Mouse (Mus musculus) 416B (cell line): ENCODE results near the gene Rnls.

Experiments used
- DNase-seq: peaks from one replicate; pipeline ENCODE4 v3.0.0; 2011; ENCODE audit warnings: low read depth

The Rnls gene

GRCm38 (mm10) chr19:33188766-33189165 lies 203.3 kb downstream of the Rnls start:
- peak; percentile 79 for DNase-seq

- DNase-seq: no peak
Observed at GRCm38 (mm10) chr19:33179595-33179994, 212.5 kb downstream of the Rnls start.

GRCm38 (mm10) chr19:33178866-33179265 lies 213.2 kb downstream of the Rnls start:
- DNase-seq: no peak

DNA sequence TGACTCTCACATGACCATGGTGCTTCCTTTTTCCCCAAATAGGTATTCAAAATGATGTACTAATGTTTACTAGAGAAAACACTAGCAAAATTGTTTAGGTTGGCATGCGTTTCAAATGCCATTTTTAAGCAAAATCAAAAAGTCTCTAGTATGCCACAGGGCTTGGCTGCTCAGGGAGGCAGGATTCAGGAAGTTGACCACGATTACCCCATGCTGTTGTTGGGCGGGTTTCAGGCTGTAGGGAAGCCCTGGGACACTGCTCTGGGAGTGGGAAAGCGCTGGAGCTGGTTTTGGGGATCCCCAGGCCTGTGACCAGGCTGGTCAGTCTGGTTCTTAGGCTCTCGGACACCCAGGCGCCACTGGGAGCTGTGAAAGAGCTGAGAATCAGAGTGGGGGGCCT lies 213.7 kb downstream of the Rnls start:
- no peak for DNase-seq

DNA sequence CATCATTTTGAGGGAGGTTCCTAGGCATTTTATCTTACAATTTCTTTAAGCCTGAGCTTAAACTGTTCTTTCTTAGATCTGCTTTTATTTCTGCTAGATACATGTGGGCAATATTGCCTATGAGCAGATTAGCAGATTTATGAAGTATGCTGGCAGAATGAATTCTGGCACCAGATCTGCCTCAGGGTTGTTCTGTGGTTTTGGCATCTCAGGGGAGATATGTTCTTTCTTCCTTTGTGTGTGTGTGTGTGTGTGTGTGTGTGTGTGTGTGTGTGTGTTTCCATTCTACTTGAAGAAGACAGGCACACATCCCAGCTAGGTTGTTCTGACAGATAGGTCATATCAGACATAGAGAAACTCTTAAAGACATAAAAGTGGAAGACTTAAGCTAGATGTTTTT lies 218.1 kb downstream of the Rnls start:
- DNase-seq: peak; percentile 77

DNA sequence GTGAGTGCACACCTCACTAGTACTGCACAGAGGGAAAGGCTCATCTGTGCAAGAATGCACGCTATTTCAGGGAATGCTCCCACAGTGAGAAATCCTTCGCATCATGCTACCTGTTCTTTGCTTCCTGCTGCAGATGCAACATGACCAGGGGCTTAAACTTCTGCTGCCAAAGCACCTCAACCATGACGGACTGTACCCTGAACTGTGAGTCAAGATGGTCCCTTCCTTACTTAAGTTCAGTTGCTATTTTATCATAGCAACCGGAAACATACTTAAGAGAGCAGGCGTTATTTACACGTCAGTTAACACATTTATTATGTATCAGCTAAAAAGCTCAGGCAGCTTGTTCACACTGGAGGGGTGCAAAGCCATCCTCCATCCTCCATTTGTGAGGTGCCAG lies 222.2 kb downstream of the Rnls start:
- no peak for DNase-seq

DNA sequence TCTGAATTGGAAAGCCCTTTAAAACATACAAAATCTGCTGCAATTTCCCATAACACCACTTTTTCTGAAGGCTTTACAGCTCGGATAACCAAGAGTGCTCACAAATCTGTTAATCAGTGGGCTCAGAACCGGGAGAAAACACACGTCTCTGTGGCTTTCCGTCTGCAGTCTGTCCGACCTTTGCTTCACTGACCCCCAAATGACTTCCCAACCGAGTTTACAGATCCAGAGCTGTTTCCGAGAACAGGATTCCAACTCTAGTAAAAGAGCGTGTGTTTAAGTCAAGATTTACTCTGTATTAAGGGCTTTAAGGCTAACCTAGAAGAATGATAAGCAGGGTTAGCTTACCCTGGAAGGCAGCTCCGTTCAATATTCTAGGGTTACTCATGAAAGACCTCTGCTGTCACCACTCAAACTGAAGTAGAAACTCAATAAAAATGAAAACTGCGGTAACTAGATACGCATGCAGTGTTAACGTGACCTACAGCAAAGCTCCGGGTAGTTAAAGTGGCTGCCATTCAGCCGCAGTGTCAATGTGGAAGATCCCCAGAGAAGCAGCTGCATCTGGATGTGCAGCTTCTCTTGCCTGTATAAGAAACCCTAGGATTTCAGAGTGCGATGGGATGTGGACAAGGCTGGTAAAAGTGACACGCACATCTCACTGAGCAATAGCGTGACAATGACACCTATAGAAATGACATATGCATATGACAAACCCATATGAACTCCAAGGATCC lies 224.4 kb downstream of the Rnls start:
- DNase-seq: no peak

GRCm38 (mm10) chr19:33164801-33165200 lies 227.3 kb downstream of the Rnls start:
- peak; percentile 84 for DNase-seq

DNA sequence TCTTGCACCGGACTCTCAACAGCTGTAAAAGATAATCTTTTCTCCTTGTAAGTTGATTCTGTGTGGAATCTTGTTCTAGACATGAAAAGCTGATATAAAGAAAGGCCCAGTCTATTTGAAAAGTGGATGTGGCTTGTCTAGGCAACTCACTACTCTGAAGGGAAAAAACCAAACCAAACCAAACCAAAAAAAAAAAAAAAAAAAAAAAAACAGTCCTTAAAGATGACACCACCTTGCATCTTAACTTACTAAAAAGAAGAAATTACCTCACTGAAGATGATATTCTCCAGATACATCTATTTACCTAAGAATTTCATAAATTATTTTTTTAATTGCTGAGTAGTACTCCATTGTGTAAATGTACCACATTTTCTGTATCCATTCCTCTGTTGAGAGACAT lies 230.2 kb downstream of the Rnls start:
- DNase-seq: no peak

DNA sequence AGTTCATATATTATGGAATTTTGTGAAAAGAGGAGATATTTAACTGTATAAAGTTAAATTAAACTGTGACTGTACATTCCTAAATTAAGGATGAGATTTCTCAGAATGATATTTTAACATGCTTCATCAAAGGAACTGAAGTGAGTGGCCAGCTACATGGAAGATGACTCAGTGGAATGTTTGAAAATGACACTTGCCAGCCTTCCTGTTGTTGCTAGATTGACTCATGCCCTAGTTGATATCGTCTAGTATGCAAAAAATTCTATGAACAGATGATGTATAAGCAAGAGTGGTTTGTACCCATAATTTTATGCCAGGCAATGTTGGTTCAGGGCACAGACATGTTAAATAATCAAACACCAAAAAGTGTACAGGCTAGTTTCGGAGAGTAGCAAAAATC lies 232.2 kb downstream of the Rnls start:
- peak; percentile 83 for DNase-seq

DNA sequence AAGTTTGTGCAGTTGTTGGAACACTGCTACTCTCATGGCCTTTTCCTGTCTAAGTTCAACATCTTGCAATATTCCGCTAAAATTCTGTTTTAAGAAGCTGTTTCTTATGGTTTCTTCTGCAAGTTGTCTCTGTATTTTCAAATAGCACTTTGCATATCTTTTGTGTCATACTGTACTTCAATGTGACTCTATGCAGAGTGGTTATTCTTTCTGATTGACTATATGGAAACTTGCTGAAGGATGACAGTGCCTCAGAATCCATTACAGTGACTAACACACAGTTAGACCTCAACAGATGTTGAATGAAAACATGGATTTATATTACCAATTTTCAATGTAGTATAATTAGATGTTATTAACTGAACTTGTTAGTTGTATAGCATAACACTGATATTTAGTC lies 232.9 kb downstream of the Rnls start:
- no peak for DNase-seq

- DNase-seq: no peak
Observed at GRCm38 (mm10) chr19:33158234-33158633, 233.9 kb downstream of the Rnls start.

DNA sequence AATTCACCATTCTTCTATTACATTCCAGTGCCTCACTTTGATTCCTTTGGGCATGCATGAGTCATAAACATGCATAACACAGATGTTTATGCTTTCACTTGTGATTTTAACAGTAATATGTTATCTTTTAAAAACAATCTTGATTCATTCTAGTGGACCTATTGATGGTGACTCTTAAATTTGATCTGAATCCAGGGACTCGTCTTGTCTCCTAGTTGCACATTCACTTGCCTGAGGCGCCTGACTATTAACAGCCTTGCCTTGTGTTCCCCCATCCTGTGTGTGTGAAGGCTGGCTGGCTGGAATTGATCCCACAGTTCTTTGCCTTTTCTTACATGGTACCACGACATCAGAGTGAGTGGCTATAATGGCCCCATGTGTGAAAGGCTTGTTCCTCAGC lies 243.7 kb downstream of the Rnls start:
- DNase-seq: no peak

DNA sequence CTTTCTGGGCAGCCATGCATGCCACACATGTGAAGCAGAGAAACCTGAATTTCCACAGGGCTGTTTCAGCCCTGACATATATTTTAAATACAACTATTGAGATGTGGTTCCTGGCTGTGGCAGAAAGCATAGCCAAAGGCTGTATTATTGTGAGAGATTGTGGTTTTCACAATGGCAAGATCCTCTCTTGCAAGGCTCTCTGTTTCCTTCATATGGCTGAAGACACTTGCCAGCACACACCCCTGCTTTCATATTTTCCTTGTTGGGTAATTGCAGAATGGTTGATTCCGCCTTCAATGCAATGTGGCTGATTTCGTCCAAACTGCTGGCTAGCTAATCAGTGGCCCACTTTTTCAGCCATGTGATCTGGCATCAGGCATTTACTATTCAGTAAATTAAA lies 248.9 kb downstream of the Rnls start:
- peak; percentile 48 for DNase-seq

GRCm38 (mm10) chr19:33137316-33137715 lies 254.8 kb downstream of the Rnls start:
- DNase-seq: no peak

- peak; percentile 67 for DNase-seq
Observed at GRCm38 (mm10) chr19:33122611-33123226, 269.4 kb downstream of the Rnls start.

DNA sequence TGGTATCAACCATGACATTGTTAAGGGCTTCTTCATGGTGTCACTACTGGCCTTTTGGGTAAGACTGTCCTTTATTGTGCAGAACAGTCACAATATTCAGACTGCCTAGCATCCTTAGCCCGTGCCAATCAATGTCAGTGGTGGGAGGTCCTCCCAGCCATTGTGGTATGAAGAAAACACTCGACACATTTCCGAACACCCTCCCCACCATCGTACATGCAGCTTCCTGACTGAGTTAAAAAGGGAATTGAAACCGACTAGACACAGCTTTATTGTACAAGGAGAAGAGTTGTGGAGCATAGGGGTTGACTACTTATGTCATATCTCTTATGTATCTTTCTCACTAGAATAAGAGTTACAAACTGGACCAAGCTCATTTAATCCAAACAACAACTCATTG lies 272.1 kb downstream of the Rnls start:
- DNase-seq: no peak

- peak; percentile 87 for DNase-seq
Observed at GRCm38 (mm10) chr19:33118898-33119297, 273.2 kb downstream of the Rnls start.

DNA sequence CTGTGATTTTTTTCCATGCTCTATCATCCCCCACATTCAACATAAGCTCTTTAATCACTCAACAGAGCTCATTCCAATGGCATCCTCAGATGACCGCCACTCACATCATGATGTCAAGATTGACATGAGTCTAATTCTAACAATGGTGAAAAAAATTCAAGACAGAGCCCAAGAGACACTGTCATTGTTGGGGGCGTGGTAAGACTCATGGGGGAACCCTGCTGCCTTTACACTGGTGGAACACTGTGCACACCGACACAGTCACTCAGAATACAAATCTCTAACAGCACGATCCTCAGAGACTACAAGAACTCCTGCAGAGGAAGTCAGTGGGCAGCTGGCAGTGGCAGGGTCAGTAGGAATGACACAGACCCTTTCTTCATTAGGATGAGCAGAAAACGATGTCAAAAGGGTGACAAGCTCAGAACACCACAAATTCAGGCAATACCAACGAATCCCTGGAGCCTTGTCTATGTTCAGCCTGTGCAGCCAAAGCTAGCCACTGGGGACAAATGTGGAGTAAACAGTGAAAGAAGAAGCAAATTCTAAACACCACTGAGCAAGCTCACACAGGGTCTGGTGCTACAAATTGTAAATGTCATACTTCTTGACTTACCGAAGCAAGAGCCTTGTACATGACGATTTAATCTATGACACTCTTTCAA lies 277.3 kb downstream of the Rnls start:
- DNase-seq: no peak

GRCm38 (mm10) chr19:33113746-33114145 lies 278.3 kb downstream of the Rnls start:
- DNase-seq: no peak

- no peak for DNase-seq
Observed at GRCm38 (mm10) chr19:33110404-33110803, 281.7 kb downstream of the Rnls start.

DNA sequence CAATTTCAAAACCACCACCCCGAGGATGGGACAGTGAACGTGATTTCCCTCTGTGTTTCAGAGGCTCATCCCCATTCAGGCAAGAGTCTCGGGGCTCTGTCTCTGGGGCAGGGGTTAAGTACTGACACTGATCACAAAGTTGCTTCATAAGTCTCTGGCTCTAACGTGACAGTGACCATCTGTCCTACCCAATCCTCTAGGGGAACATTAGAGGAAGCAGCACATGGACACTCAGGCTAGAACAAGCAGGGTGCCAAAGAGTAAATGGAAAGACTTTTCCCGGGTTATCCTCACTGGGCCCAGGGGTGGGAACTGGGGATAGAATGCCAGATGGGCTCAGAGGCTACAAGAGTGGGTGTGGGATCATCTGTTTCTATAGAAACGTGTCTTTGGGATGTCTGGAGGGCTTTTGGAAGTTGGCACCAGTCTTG lies 282.1 kb downstream of the Rnls start:
- DNase-seq: no peak

DNA sequence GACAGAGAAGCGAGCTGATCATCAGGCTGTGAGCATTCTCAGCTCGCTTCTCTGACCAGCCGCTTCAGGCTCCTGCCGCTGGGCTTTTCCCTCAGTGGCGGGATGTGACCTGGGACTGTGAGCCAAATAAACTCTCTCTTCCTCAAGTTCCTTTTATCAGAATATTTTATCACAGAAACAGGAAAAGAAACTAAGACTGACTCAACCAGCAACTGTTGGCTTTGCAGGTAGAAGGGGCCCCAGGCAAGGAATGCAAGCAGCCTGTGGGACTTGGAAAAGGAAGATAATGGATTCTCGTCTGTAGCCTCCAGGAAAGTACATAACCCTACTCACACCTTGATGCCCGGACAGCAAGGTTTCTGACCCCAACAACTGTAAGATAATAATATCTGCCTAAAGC lies 283.0 kb downstream of the Rnls start:
- peak; percentile 38 for DNase-seq
